Mouse (Mus musculus) neural tube, embryonic 13.5 days (tissue): ENCODE results near the gene Lysmd3. TPM values are rescaled to one million over a fixed set of nuclear protein-coding genes. Genes with fewer than 3 reads are reported as not detected.
"Not testable (repeated sequence)": the region's sequence is repeated elsewhere in the genome, so short reads cannot be mapped to it uniquely, and the experiment has no call there.

Experiments used
- ATAC-seq: fragments of 200-750 bp; cut with Nextera tagmentation; 2 replicates; pipeline ENCODE4 v1.8.0; 2017; ENCODE audit warnings: low read depth, mild to moderate bottlenecking, moderate TSS enrichment, moderate library complexity
- H3K27ac ChIP-seq: fragments of 300-500 bp; sonication (generic); replicated peaks from 2 replicates; pipeline ENCODE4 v1.5.1; 2015; ENCODE audit warnings: moderate library complexity, mild to moderate bottlenecking, inconsistent platforms
- H3K27me3 ChIP-seq: fragments of 300-500 bp; sonication (generic); 2 replicates; pipeline ENCODE4 v1.6.1; 2015; ENCODE audit warnings: mild to moderate bottlenecking, inconsistent platforms
- H3K36me3 ChIP-seq: fragments of 300-500 bp; sonication (generic); 2 replicates; pipeline ENCODE4 v1.6.1; 2015; ENCODE audit warnings: mild to moderate bottlenecking, inconsistent platforms
- H3K4me1 ChIP-seq: fragments of 300-500 bp; sonication (generic); replicated peaks from 2 replicates; pipeline ENCODE4 v1.6.1; 2015; ENCODE audit warnings: inconsistent platforms
- H3K4me2 ChIP-seq: fragments of 300-500 bp; sonication (generic); 2 replicates; pipeline ENCODE4 v1.6.1; 2015; ENCODE audit warnings: inconsistent platforms, mild to moderate bottlenecking, moderate library complexity
- H3K4me3 ChIP-seq: fragments of 300-500 bp; sonication (generic); 2 replicates; pipeline ENCODE4 v1.5.1; 2015; ENCODE audit warnings: mild to moderate bottlenecking, inconsistent platforms
- H3K9ac ChIP-seq: fragments of 300-500 bp; sonication (generic); 2 replicates; pipeline ENCODE4 v1.6.1; 2015; ENCODE audit warnings: moderate library complexity, mild to moderate bottlenecking, inconsistent platforms
- H3K9me3 ChIP-seq: fragments of 300-500 bp; sonication (generic); 2 replicates; pipeline ENCODE4 v1.6.1; 2016; ENCODE audit warnings: inconsistent platforms
- WGBS: fragments of 180-500 bp; shearing (Covaris S2); methylation state at CpG from one replicate; pipeline ENCODE4 v1.1.7; 2015; 5-methylcytosine and 5-hydroxymethylcytosine counted together
- polyA plus RNA-seq: library from polyadenylated mRNA; unstranded; fragments of >200 nt; fragmentation: Nextera tagmentation; extraction: Ambion mirVana; gene quantifications from 2 replicates; pipeline ENCODE4 v1.2.1, GENCODE M21; 2015

The Lysmd3 gene
- polyA plus RNA-seq = 18.6 and 22.2 TPM in 2 replicates

DNA sequence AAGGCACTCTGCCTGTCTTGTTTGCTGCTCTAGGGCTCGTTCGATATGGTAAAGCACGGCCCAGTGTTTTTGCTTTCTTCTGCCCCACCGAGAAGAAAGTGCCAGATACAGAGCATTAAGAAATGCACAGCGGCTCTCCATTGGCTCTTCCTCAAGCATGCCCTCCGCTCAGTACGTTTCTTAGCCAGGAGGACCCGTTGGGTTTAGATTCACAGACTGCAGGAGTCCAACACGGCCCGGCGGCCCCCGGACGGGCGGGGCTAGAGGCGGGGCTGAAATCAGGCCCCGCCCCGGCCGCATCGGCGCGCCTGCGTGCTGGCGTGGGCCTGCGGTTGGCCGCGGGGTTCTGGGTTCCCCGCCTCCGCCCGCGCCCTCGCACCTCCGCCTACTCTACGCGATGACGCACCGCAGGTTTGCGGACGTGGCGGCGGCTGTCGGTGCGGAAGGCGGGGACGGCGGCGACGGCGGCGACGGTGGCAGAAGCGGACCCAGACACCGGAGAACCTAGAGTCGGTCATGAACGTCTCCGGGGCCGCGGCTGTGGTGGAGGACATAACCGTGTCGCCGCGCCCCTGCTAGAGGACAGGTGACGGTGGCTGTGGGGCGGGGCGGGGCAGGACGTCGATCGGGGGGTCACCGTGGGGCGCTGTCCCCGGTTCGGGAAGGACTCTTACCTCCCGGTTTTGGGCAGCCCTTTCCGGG, at the start of gene Lysmd3:
Lysmd3 (plus strand) TSS at position 313 of the 702 bp plus-strand sequence.
- Histone ChIP-seq H3K27ac (peak within 1 kb of the TSS; percentile 92), H3K4me2 (peak within 1 kb of the TSS; percentile 82), H3K4me3 (peak within 1 kb of the TSS; percentile 86), H3K36me3 (peaks cover 2% of the 10 kb centered on the region; the same call in 1 of the 2 replicates), H3K27me3 (no peaks in the 10 kb centered on the region), H3K4me1 (peaks cover 18% of the 10 kb centered on the region), H3K9ac (peak within 1 kb of the TSS; percentile 91), H3K9me3 (no peaks in the 10 kb centered on the region)
- WGBS = 2% methylated on average over 73 of the region's 73 CpGs
- ATAC-seq = peak; percentile 100

GRCm38 (mm10) chr13:81610349-81610748, 47.1 kb upstream of the Lysmd3 start:
- no peak overlapping the region for H3K4me2 ChIP-seq
- H3K27me3 ChIP-seq = no peaks in the 10 kb centered on the region
- no peak overlapping the region for H3K4me3 ChIP-seq
- H3K36me3 ChIP-seq = peaks cover 11% of the 10 kb centered on the region
- ATAC-seq = no peak
- WGBS = 94% methylated on average over 4 of the region's 4 CpGs
- H3K9ac ChIP-seq = no peak overlapping the region
- H3K4me1 ChIP-seq = no peaks in the 10 kb centered on the region
- H3K27ac ChIP-seq = no peak overlapping the region
- peaks cover 5% of the 10 kb centered on the region for H3K9me3 ChIP-seq

- H3K4me1 ChIP-seq = peaks cover 33% of the 10 kb centered on the region
- not testable (repeated sequence) for H3K9ac ChIP-seq, H3K27ac ChIP-seq, ATAC-seq, H3K4me3 ChIP-seq, H3K9me3 ChIP-seq, H3K27me3 ChIP-seq, H3K36me3 ChIP-seq
- H3K4me2 ChIP-seq = peak overlapping the region; percentile 21; the same call in 1 of the 2 replicates
- 61% methylated on average over 1 of the region's 1 CpGs for WGBS
Observed at GRCm38 (mm10) chr13:81627861-81628260, 29.6 kb upstream of the Lysmd3 start.

DNA sequence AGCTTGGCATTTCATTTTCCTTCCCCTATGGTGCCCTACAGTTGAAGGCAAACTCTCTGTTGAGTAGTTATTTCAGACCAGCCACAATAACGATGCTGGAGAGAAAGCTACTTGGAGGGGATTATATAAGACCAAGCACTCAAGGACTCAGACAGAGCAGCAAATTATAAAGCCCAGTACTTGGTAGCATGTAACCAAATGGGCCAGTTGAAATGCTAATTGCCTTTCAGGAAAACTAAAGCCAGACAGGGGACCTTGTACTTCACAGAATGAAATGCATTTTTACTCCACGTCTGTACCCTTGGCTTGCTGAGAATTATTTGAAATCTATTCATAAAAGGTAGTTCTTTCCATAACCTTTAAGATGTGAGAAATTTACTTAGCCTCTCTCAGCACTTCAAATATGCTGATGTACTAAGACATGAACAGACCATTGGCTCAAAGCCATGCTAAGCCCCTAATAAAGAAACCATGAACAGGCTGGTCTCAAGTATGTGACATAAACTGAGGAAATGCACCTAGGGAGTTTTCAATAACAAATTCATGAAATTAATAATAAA, 28.8 kb upstream of the Lysmd3 start:
- H3K27ac ChIP-seq = peak overlapping the region; percentile 29; the same call in 1 of the 2 replicates
- H3K9ac ChIP-seq = no peak overlapping the region
- WGBS = 35% methylated on average over 2 of the region's 2 CpGs
- H3K4me3 ChIP-seq = no peak overlapping the region
- H3K36me3 ChIP-seq = no peaks in the 10 kb centered on the region
- H3K27me3 ChIP-seq = no peaks in the 10 kb centered on the region
- no peak for ATAC-seq
- no peaks in the 10 kb centered on the region for H3K9me3 ChIP-seq
- no peak overlapping the region for H3K4me2 ChIP-seq
- H3K4me1 ChIP-seq = peaks cover 39% of the 10 kb centered on the region

DNA sequence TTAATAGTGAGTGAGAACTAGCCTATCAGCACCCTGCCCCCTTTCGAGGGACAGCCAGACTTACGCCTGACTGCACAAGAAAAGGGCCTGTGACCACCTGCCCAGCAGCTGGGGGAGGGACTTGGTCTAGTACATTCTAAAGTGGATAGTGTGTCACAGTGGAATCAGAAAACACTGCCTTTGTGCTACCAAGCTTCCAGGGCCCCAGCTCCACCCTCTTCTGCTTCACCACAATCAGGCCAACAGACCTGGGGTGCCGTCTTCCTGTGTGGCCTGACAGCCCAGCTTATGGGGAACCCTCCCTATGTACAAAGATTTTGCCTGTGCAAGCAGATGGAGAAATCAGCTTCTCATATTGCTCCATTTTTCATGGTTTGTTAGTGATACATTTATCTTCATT, 28.1 kb upstream of the Lysmd3 start:
- Histone ChIP-seq H3K27me3 (no peaks in the 10 kb centered on the region), H3K4me1 (peaks cover 39% of the 10 kb centered on the region), H3K9me3 (no peaks in the 10 kb centered on the region), H3K9ac (no peak overlapping the region), H3K27ac (0 out of 2 replicates have a peak overlapping the region, but pooled peaks have one; percentile 29), H3K4me2 (peak overlapping the region; percentile 45), H3K4me3 (no peak overlapping the region), H3K36me3 (no peaks in the 10 kb centered on the region)
- WGBS = 16% methylated on average over 3 of the region's 3 CpGs
- ATAC-seq = peak; percentile 41

- H3K4me1 ChIP-seq = peaks cover 39% of the 10 kb centered on the region
- WGBS = 16% methylated on average over 5 of the region's 5 CpGs
- H3K36me3 ChIP-seq = no peaks in the 10 kb centered on the region
- peak overlapping the region; percentile 45 for H3K4me2 ChIP-seq
- no peak overlapping the region for H3K9ac ChIP-seq
- no peak overlapping the region for H3K27ac ChIP-seq
- no peaks in the 10 kb centered on the region for H3K9me3 ChIP-seq
- ATAC-seq = no peak
- H3K4me3 ChIP-seq = peak overlapping the region; percentile 13; the same call in 1 of the 2 replicates
- no peaks in the 10 kb centered on the region for H3K27me3 ChIP-seq
Observed at GRCm38 (mm10) chr13:81630566-81630965, 26.9 kb upstream of the Lysmd3 start.

DNA sequence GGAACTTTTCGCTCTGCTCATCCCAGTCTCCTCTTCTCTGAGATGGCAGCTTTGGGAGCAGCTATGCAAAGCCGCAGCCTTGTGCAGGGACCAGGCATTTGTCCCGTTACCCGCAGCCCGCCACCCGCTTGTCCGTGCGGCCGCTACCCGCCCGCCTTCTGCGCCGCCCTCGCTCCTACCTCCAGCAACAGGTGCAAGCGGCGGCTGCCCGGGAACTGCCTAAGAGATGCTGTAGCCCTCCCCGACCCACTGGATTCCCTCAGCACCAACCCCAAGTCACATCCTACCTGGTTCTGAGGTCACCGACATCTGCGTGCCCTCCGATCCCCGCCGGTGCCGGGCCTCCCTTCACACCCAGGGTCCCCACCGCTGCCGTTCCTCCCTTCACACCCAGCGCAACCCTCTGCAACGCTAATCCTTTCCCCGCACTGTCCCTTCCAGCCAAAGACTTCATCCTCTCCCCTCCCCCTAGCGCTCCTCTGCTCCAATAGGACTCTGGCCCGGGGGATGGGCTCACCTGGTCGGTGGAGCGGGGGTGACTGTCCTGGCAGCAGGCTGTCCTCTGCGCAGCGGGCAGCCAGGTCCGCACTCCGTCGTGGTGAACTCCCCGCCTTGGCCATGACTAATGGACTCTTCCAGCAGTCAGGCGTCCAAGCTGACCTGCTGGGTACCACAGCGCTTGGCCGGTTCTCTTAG, 24.6 kb upstream of the Lysmd3 start, which contains the start of gene Adgrv1:
Adgrv1 (minus strand) TSS at position 435 of the 696 bp plus-strand sequence.
- H3K4me2 ChIP-seq = peak within 1 kb of the TSS; percentile 93
- 0% methylated on average over 42 of the region's 42 CpGs for WGBS
- H3K9me3 ChIP-seq = no peaks in the 10 kb centered on the region
- H3K27ac ChIP-seq = peak within 1 kb of the TSS; percentile 49
- H3K4me3 ChIP-seq = peak within 1 kb of the TSS; percentile 64
- peak within 1 kb of the TSS; percentile 75 for H3K9ac ChIP-seq
- peak; percentile 99 for ATAC-seq
- H3K4me1 ChIP-seq = peaks cover 32% of the 10 kb centered on the region
- no peaks in the 10 kb centered on the region for H3K27me3 ChIP-seq
- no peaks in the 10 kb centered on the region for H3K36me3 ChIP-seq

DNA sequence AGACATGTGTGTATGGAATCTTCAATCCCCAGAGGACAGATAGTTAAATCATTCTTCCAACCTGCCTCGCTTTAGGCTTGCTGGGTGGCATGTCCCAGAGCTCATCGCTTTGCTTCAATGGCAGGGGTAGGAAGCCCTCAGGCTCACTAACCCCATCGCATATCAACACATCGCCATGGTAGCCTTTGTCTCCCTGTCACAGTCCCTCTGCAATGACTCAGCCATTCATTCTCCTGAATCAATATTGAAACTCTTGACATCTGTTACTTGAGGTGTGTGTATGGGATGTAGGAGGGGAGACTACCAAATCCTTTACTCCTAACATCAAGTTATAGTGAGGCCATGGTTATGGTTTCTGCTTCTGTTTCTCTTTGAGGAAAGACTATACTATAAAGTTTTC, 17.8 kb upstream of the Lysmd3 start:
- Histone ChIP-seq H3K36me3 (no peaks in the 10 kb centered on the region), H3K9ac (no peak overlapping the region), H3K27ac (no peak overlapping the region), H3K9me3 (no peaks in the 10 kb centered on the region), H3K4me1 (peaks cover 19% of the 10 kb centered on the region; the same call in 1 of the 2 replicates), H3K27me3 (no peaks in the 10 kb centered on the region), H3K4me3 (no peak overlapping the region), H3K4me2 (no peak overlapping the region)
- 5% methylated on average over 4 of the region's 4 CpGs for WGBS
- ATAC-seq = peak; percentile 24; the same call in 1 of the 2 replicates

DNA sequence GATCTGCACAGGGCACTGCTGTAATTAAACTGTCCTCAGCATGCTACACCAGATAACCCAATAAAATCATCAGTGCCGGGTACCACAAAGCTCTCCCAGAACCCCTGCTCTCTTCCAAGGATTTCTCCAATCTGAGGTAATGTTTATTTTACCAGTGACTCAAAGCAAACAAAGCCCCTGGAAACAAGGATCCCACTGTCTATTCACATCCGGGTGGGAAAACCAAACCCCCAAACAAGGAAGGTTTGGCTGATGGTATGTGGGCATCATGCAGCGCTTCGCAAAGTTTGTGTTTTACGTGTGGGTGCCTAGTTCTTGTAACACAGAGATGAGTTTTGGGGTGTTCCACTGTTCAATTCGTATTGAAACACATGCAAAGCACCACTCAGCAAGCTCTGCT, 16.6 kb upstream of the Lysmd3 start:
- Histone ChIP-seq H3K4me2 (peak overlapping the region; percentile 52), H3K4me1 (peaks cover 19% of the 10 kb centered on the region; the same call in 1 of the 2 replicates), H3K36me3 (no peaks in the 10 kb centered on the region), H3K27ac (peak overlapping the region; percentile 52), H3K9me3 (no peaks in the 10 kb centered on the region), H3K27me3 (no peaks in the 10 kb centered on the region), H3K4me3 (no peak overlapping the region), H3K9ac (no peak overlapping the region)
- peak; percentile 37; the same call in 1 of the 2 replicates for ATAC-seq
- 36% methylated on average over 6 of the region's 6 CpGs for WGBS

DNA sequence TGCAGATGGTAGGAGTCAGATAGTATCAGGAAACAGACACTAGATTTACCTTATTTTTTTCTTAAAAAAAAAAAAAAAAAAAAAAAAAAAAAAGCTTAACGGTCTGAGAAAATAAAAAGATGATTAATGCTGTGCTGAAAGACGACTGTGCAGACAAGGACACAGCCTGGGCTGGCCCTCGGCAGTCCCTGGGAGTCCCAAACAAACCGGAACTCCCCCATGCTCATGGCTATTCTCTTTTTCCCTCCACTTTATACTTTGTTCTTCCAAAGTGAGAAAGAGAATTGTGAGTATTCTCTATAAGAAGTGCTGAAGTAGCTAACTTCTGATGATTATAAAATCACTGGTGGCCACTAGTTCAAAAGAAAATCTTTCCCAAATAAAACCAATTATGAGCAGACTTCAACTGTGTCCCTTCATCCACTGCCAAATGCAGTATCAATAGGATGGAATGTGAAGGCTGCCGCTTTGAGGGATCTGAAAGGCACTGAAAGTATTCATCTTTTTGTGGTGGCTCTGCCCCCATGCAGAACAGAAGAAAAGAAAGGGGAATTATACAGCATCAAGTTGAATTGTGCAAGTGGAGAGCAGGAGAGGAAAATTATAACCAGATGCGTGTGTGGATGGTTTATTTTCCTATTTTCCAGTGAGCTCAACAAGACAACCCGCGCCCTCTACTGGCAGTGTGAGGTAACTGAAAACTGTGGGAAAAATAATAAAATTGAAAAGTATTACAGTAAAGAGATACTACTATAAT, 16.0 kb upstream of the Lysmd3 start:
- H3K27ac ChIP-seq = peak overlapping the region; percentile 38; the same call in 1 of the 2 replicates
- ATAC-seq = no peak

DNA sequence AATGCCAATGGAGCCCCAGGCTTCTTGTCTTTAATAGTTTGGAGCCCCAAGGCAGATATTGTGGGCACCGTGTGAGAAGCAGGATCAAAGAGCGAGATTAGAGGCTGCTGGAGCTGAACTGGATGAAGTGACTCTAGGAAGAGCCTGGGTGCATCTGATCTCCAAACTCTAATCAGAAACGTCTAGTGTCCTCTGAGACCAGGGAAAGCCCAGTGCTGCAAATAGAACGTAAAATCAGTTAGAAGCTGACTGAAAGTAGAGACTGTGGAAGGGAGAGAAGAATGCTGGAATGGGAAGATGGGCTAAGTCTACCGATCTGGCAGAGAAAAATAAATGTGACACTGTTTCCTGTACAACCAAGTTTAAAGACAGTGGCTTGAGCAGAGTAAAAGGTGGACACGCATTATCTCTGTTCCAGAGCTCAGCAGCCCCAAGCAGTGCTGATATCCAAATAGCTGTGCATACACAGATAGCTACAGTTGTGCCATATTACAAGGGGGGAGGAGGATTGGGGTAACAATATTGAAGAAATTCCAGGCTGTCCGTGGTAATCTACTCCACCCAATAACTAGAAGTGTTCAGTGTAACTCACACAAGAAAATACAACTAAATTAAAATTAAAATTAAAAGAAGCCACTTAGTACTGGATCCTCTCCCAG, 14.8 kb upstream of the Lysmd3 start:
- ATAC-seq = no peak

More for the DNA sequence above, 16.0 kb upstream of the Lysmd3 start:
- no peaks in the 10 kb centered on the region for H3K27me3 ChIP-seq
- peak overlapping the region; percentile 52 for H3K4me2 ChIP-seq
- no peaks in the 10 kb centered on the region for H3K9me3 ChIP-seq
- H3K4me3 ChIP-seq = peak overlapping the region; percentile 24
- peaks cover 19% of the 10 kb centered on the region; the same call in 1 of the 2 replicates for H3K4me1 ChIP-seq
- 5% methylated on average over 8 of the region's 8 CpGs for WGBS
- H3K9ac ChIP-seq = 0 out of 2 replicates have a peak overlapping the region, but pooled peaks have one; percentile 55
- H3K36me3 ChIP-seq = no peaks in the 10 kb centered on the region

More for the DNA sequence above, 14.8 kb upstream of the Lysmd3 start:
- WGBS = 67% methylated on average over 7 of the region's 7 CpGs
- Histone ChIP-seq H3K9me3 (no peaks in the 10 kb centered on the region), H3K4me3 (no peak overlapping the region), H3K27me3 (no peaks in the 10 kb centered on the region), H3K4me1 (peaks cover 19% of the 10 kb centered on the region; the same call in 1 of the 2 replicates), H3K27ac (no peak overlapping the region), H3K4me2 (no peak overlapping the region), H3K36me3 (no peaks in the 10 kb centered on the region), H3K9ac (no peak overlapping the region)
